Mouse (Mus musculus) embryonic stem cell, embryonic (primary cell): Measurements from ENCODE around the gene Suco.

Experiments
- CTCF ChIA-PET, 4 experiments: fragments of 300-600 bp in 2 of 4; fragments of 350-600 bp in 2 of 4; sonication (Branson Sonifier 250); formaldehyde crosslinking; loops; one replicate each; lab custom pipeline; 2022; ENCODE audit warnings: inconsistent platforms in 2 of 4; lab: Charles Lee
- POLR2A ChIA-PET, 4 experiments: fragments of 300-600 bp in 2 of 4; fragments of 350-600 bp in 2 of 4; sonication (Branson Sonifier 250); formaldehyde crosslinking; loops; one replicate each; lab custom pipeline; 2022; ENCODE audit warnings: antibody characterized with exemption in 4 of 4, inconsistent platforms in 1 of 4; lab: Charles Lee

Gene Suco

DNA sequence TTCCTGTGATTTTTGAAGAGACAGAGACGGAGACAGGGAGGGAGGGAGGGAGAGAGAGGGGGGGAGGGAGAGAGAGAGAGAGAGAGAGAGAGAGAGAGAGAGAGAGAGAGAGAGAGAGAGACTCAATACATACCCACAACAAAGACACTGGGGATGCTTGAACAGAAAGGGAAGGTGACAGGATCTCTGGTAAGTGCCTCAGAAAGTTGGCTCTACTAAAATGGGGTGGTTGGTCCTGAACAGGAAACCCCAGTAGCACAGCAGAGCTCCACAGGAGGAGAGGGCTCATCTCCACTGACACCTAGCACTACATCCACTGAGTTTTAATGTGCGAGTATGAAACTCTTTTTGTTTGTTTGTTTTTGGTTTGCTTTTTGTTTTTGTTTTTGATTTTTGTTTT is 75.2 kb downstream of the Suco start:
- ChIA-PET POLR2A (no interaction called here), CTCF (no interaction called here)

DNA sequence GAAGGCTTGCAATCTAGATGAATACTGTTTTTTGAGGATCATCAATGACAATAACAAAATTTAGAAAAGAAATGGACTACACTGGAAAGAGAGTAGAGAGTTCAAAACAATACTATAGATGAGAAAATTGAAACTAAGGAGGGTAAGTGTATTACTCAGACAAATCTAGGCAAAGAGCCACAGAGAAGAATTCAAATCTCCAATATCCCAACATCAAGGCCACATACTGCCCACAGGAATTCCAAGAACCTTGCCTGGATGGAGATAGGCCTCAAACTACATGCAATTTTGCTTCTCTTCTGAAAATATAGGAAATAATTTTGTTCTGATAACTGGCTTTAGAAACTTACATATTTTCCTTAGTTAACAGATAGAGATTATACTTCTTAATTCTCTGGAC is 76.2 kb downstream of the Suco start:
- ChIA-PET POLR2A (interaction anchor here in 1 of 4 experiments (1.3 kb wide), 1 partner anchor 9 kb away, joined by 4 read pairs; no protein-coding TSS in a partner anchor), CTCF (no interaction called here)

DNA sequence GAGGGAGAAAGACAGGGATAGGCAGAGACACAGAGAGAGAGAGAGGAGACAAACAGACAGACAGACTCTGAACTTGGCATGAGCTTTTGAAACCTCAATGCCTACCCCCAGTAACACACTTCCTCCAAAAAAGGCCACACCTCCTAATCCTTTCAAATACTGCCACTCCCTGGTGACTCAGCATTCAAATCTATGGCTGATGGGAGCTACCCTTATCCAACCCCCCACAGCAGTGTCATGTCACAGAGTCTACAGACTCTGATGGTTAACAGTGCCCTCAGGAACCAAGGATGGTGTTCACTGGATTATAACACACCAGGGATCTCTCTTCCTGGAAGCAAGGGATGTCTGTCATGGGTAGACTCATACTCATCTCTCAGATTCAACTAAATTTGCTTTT is 76.7 kb downstream of the Suco start:
- ChIA-PET POLR2A (interaction anchor here in 1 of 4 experiments (1.3 kb wide), 1 partner anchor 9 kb away, joined by 4 read pairs; no protein-coding TSS in a partner anchor), CTCF (no interaction called here)

DNA sequence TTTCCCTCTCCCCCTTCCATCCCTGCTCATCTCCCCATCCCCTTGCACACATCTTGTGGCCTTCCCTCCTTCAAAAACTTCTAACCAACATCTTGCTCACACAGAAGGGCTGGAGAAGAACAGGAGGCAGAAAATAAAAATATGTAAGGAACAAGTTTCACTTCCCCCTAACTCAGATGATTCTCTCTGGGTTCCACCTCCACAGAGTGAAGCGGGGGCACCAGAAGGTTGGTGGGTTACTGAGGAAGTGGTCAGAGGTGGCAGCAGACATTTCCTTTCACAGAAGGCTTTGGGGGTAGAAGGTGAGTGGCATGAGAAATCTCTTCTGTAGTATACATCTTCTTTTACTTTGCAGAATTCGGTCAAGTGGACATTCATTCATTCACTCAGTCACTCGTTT is 77.6 kb downstream of the Suco start:
- ChIA-PET POLR2A (no interaction called here), CTCF (no interaction called here)

DNA sequence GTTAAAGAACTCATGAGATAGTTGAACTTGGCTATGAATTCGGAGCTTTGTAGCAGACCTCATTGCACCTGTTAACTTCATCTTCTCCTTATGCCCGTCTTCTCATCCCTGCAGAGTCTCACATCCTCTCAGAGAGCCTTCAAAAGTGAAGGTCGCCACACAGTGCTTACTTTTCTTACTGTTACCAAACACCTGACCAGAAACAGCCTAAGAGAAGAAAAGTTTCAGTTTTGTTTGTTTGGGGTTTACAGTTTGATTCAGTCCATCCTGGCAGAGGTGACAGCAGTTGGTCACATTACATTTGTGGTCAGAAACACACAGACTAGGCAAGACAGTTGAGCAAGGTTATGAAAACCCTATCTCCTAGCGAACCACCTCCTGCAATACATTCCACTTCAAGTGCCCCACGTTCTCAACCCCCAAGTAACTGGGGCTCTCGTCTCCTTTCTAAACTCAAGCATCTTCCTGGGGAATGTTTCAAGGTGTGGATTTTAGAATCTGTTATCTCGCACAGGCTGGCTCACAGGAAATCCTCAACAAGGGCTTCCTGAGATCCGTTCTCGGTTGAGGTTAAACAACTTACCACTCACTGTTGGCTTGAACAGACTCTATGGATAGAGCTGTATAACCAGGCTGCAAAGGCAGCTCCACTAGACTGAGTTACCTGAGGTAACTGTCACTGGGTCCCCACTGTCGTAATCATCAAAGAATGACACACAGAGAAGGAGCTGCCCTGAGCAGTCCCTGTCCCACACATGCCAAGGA is 81.9 kb downstream of the Suco start:
- CTCF ChIA-PET, result no interaction called here
- POLR2A ChIA-PET, result no interaction called here

DNA sequence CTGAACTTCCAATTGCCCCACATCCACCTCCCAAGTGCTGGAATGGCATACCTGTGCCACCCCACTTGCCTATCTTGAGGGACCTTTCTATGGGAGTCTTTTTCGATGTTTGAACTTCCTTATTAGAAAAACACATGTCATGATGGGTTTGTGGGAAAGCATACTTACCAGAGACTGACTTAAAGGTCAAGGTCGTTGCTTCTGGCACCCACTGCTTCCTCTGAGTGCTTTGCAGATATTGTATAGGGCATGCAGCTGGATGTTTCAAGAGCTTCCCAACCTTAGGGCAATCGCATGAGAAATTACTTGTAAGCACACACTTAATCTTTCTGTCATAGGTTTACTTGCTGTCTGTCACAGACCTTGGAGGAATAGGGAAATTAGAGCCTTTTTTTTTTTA is 83.2 kb downstream of the Suco start:
- ChIA-PET POLR2A (interaction anchor here in 1 of 4 experiments (0.6 kb wide), 1 partner anchor 444 kb away, joined by 3 read pairs; no protein-coding TSS in a partner anchor), CTCF (no interaction called here)

DNA sequence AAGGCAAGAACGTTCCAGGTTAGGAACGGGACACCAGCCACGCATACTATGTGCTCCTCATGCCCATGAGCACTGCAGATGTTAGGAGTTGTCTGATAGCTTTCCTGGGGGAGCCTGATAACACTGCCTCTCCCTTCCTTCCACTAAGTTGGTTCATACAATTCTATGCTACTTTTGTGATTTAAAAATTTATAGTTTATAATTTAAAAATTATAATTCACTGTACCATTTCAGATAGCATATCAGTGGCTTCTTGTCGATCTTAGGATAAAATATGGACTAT is 83.9 kb downstream of the Suco start:
- ChIA-PET POLR2A (no interaction called here), CTCF (no interaction called here)

DNA sequence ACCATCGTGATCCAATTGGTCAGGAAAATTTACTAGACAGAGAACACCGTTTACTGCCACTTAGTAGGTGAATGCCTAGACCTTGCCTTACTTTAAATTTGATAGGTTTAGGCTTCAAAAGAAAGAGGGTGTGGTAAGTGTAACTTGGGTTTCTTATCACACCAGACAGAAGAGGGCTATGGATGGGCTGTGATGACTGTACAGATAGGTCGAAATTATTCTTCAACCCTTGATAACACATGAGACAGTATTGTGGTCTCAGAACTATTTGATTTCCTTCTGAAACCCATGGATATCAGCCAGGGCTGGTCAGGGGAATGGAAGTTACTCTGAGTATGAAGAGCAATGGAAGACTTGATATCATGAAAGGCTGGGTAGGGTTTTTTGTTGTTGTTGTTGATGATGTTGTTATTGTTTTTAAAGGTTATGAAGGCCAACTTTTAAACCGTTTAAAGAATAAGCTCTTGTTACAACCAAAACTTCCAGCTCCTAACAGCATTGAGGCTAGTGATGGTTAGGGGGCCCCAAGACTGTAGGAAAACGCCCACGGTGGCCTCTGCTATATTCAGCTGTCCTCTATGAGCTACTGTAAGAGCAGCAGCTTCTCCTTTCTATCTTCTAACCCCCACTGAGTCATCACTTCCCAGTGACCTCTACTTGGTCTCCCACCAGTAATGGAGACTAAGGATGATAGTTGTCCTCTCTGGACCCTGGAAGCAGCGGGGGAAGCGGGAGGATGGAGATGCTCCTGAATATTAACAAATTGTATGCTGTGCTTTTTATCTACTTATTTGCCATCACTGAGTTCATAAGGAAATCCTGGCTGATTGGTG is 84.4 kb downstream of the Suco start:
- ChIA-PET POLR2A (no interaction called here), CTCF (no interaction called here)

DNA sequence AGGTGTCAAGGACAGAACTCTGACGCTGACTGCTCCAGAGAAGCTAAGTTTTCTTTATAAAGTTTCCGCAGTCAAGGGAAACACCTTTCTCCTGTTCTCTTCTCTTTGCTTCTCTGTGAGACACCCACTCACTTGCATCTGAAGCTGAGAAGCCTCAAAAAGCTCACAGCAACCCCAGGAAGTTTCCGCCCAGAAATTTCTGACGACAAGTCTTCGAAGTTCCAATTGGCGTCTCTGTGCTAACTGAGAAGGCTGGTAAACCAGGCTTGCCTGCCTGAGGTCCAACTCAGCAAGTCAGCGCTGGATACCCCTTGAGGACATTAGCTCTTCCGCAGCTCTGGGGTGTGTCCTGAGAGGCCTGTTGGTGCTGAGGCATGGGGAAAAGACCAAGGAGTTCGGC is 88.1 kb downstream of the Suco start, which contains the start of gene Fasl:
Gene Fasl (minus strand): TSS at position 157 of the 400 bp plus-strand sequence.
- CTCF ChIA-PET, result no interaction called here

DNA sequence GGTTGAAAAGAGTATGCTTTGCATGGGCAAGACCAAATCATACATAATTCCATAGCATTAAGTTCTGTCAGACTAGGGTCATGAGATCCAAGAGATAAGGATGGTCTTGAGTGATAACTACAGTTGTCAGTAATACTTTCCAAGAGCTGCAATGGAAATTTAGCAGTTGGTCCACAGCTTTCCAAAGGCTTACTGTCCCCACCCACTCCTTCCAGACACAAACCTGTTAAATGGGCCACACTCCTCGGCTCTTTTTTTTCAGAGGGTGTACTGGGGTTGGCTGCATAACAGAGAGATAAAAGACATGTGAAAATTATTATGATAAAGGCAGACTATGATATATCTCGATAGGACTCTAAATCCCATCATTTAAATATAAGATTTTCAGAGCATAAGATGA is 93.8 kb downstream of the Suco start:
- CTCF ChIA-PET, result no interaction called here

More for the DNA sequence above, 88.1 kb downstream of the Suco start, which contains the start of gene Fasl:
- POLR2A ChIA-PET, result no interaction called here

DNA sequence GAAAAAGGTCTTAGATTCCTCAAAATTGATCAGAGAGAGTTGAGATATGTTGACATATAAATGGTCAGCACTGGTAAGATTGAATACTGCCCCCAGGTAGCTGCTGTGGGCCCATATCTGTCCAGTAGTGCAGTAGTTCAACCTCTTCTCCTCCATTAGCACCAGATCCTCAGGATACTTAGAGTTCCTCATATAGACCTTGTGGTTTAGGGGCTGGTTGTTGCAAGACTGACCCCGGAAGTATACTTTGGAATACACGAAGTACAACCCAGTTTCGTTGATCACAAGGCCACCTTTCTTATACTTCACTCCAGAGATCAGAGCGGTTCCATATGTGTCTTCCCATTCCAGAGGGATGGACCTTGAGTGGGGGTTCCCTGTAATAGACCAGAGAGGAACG is 94.9 kb downstream of the Suco start:
- POLR2A ChIA-PET, result no interaction called here

More for the DNA sequence above, 93.8 kb downstream of the Suco start:
- POLR2A ChIA-PET, result no interaction called here

DNA sequence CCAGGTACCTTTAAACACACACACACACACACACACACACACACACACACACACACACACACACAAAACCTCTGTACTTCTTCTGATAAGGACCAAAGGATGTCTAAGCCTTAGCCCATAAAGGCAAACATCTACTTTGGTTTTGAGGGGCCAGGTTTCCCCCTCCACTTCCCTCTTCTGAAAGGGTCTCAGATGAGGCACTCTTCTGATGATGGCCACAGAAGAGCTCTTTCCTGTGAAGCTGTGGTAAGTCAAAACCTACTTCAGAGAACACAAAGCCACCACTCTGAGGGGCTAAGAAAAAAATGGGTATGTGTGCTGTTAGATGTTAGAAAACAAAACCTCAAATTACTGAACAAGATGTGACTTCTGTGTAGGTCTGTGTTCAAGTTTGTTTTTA is 97.4 kb downstream of the Suco start:
- ChIA-PET CTCF (no interaction called here), POLR2A (no interaction called here)

More for the DNA sequence above, 94.9 kb downstream of the Suco start:
- CTCF ChIA-PET, result no interaction called here

DNA sequence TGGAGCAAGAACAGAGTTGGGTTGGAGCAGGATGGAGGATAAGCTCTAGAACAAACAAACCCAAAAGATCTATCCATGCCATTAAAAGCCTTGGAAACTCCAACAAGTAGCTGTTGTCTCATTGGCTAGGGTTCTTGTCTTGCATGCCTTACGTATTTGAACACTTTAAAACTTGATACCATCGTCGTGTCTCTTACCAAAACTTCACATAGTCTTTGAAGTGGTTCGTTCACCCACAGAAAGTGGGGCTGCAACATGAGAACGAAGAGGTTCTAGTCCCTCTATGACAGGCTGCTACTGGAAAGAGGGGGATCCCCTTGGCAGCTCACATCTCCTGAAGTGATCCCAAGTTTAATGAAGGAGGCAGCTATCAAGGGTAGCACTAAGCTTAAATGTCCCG is 101.3 kb downstream of the Suco start:
- ChIA-PET CTCF (interaction anchor here in 1 of 4 experiments (0.8 kb wide), 1 partner anchor 29 kb away, joined by 3 read pairs; no protein-coding TSS in a partner anchor), POLR2A (no interaction called here)

DNA sequence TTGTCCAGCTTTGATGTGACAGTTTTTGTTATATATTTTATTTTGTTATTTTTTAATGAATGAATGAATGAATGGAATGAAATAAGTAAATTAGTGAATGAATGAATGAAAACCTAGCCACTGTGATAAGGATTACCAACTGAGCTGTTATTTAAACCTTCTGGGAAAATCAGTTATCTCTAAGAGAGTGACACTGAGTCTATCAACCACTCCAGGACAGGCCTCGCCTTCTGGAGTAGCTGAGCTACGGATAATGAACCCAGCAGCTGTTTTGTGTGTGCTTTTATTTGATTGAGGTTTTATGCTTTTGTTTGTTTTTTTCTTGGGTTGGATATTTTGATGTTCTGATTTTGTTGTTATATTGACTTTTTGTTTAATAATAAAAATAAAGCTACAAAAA is 105.2 kb downstream of the Suco start:
- POLR2A ChIA-PET, result no interaction called here

DNA sequence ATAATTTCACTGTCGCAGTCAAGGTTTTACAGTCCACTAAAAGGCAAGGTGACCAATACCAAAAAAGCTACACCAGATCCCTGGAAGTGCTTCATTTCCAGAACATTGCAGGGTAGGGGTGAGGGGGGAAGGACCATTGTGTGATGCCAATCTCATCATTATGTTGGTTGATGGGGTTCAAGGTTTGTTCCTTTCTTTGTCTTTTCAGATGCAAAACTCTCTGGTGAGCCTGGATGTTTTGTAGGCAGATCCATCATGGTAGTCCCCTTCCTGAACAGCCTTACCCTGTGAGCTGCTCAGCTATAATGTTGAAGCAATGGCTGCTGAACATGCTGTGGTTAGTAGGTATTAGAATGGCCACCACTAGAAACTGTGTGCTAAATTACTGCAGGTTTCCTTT is 107.2 kb downstream of the Suco start:
- POLR2A ChIA-PET, result interaction anchor here in 1 of 4 experiments (1.0 kb wide), 1 partner anchor 108 kb away, joined by 3 read pairs; no protein-coding TSS in a partner anchor
- CTCF ChIA-PET, result no interaction called here

More for the DNA sequence above, 105.2 kb downstream of the Suco start:
- CTCF ChIA-PET, result interaction anchor here in 1 of 4 experiments (0.5 kb wide), 1 partner anchor 28 kb away, joined by 7 read pairs; no protein-coding TSS in a partner anchor

DNA sequence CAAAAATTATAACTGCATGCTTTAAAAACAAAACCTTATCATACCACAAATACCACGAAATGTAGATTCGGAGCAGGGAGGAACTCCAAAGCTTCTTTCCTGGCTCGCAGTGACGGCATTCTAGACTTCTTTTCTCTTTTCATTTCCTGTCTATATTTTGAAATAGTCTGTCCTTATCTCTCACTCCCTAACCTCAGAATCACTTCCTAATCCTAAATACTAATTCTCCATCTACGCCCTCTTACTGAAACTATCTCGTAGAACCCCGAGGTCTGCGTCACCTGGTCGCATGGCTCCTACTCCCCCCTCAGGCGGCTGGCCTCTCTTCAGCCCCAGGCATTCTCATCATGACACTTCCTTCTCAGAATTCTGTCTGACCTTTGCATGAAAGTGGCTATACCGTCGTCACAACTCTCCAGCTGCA is 109.4 kb downstream of the Suco start:
- CTCF ChIA-PET, result interaction anchor here in 1 of 4 experiments (0.7 kb wide), 1 partner anchor 225 kb away, joined by 3 read pairs; no protein-coding TSS in a partner anchor
- POLR2A ChIA-PET, result interaction anchor here in 3 of 4 experiments (0.6 to 1.5 kb wide), 9 partner anchors 13 to 955 kb away, joined by 3 to 7 read pairs (median 4); no protein-coding TSS in a partner anchor

DNA sequence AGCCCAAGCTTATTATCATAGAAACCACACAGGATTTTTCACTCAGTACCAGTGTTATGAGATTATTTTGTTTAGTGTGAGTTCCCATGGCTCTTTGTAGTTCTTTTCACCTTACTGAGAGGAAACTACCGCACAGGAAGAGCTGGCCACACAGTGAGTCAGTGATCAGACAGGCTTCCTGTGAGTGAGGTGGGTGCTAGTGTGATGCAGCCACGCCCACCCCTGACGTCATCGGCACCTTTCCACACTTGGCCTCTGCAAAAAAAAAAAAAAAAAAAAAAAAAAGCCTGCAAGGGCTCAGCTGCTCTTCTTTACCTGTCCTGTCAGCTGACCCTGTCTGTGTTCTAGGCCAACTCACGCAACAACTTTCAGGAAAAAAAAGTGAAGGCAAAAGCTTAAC is 109.8 kb downstream of the Suco start:
- POLR2A ChIA-PET, result interaction anchor here in 3 of 4 experiments (0.5 to 1.5 kb wide), 11 partner anchors 11 to 956 kb away, joined by 3 to 7 read pairs (median 4); no protein-coding TSS in a partner anchor
- CTCF ChIA-PET, result interaction anchor here in 2 of 4 experiments (0.7 to 1.0 kb wide), 2 partner anchors 203 to 225 kb away, joined by 3 read pairs; partner anchors contain the start of gene Pigc (in 1 of the 2)
